Mouse (Mus musculus) midbrain, embryonic 14.5 days (tissue): Measurements from ENCODE around the gene Apbb1. TPM values are rescaled to one million over a fixed set of nuclear protein-coding genes. Genes with fewer than 3 reads are reported as not detected.

Experiments
- ATAC-seq: fragments of 200-750 bp; cut with Nextera tagmentation; 2 replicates; pipeline ENCODE4 v1.8.0; 2017; ENCODE audit warnings: moderate number of reproducible peaks, moderate library complexity; ENCODE audit not compliant: low FRiP score, low TSS enrichment
- DNase-seq: peaks from one replicate; pipeline ENCODE4 v3.0.0-alpha.2; 2015
- H3K27ac ChIP-seq: fragments of 300-500 bp; sonication (generic); replicated peaks from 2 replicates; pipeline ENCODE4 v1.5.1; 2014; ENCODE audit warnings: mild to moderate bottlenecking, low read depth, low read length, moderate library complexity
- H3K27me3 ChIP-seq: fragments of 300-500 bp; sonication (generic); 2 replicates; pipeline ENCODE4 v1.6.1; 2014; ENCODE audit warnings: low read length, control low read depth, mixed read lengths; ENCODE audit not compliant: control insufficient read depth, insufficient read depth
- H3K36me3 ChIP-seq: fragments of 300-500 bp; sonication (generic); 2 replicates; pipeline ENCODE4 v1.6.1; 2014; ENCODE audit warnings: low read length, control low read depth; ENCODE audit not compliant: control insufficient read depth, insufficient read depth
- H3K4me1 ChIP-seq: fragments of 300-500 bp; sonication (generic); 2 replicates; pipeline ENCODE4 v1.6.1; 2014; ENCODE audit warnings: mild to moderate bottlenecking, antibody characterized with exemption, low read length, control low read depth; ENCODE audit not compliant: control insufficient read depth, insufficient read depth
- H3K4me2 ChIP-seq: fragments of 300-500 bp; sonication (generic); 2 replicates; pipeline ENCODE4 v1.6.1; 2014; ENCODE audit warnings: mild to moderate bottlenecking, low read length, moderate library complexity
- H3K4me3 ChIP-seq: fragments of 300-500 bp; sonication (generic); replicated peaks from 2 replicates; pipeline ENCODE4 v1.5.1; 2014; ENCODE audit warnings: low read depth, low read length
- H3K9ac ChIP-seq: fragments of 300-500 bp; sonication (generic); replicated peaks from 2 replicates; pipeline ENCODE4 v1.6.1; 2014; ENCODE audit warnings: mild to moderate bottlenecking, low read length, moderate library complexity
- H3K9me3 ChIP-seq: fragments of 300-500 bp; sonication (generic); 2 replicates; pipeline ENCODE4 v1.6.1; 2016; ENCODE audit warnings: low read length, control low read depth, mixed read lengths; ENCODE audit not compliant: control insufficient read depth
- WGBS: fragments of 180-500 bp; shearing (Covaris S2); extraction: QIAGEN DNeasy Blood & Tissue Kit; methylation state at CpG from one replicate; pipeline ENCODE4 v1.1.7; 2014; 5-methylcytosine and 5-hydroxymethylcytosine counted together
- polyA plus RNA-seq: library from polyadenylated mRNA; unstranded; fragments of >200 nt; fragmentation: Nextera tagmentation; extraction: Ambion mirVana; gene quantifications from 2 replicates; pipeline ENCODE4 v1.2.1, GENCODE M21; 2014

The Apbb1 gene
- polyA plus RNA-seq, 1 experiment from 2014 or later = 227 TPM

- no peak overlapping the region for H3K27ac ChIP-seq
- no peaks in the 10 kb centered on the region for H3K9me3 ChIP-seq
- 78% methylated on average over 2 of the region's 2 CpGs for WGBS
- H3K4me3 ChIP-seq = no peak overlapping the region
- no peaks in the 10 kb centered on the region for H3K27me3 ChIP-seq
- DNase-seq (no peak), ATAC-seq (no peak)
- H3K9ac ChIP-seq = no peak overlapping the region
- H3K36me3 ChIP-seq = no peaks in the 10 kb centered on the region
- peaks cover 7% of the 10 kb centered on the region; the same call in 1 of the 2 replicates for H3K4me1 ChIP-seq
- no peak overlapping the region for H3K4me2 ChIP-seq
These were observed 61.7 kb downstream of the Apbb1 start for GRCm38 (mm10) chr7:105519771-105520170.

GRCm38 (mm10) chr7:105519336-105519735 lies 62.1 kb downstream of the Apbb1 start:
- no peaks in the 10 kb centered on the region for H3K9me3 ChIP-seq
- peaks cover 8% of the 10 kb centered on the region; the same call in 1 of the 2 replicates for H3K4me1 ChIP-seq
- 69% methylated on average over 11 of the region's 11 CpGs for WGBS
- H3K9ac ChIP-seq = no peak overlapping the region
- H3K27ac ChIP-seq = no peak overlapping the region
- no peaks in the 10 kb centered on the region for H3K36me3 ChIP-seq
- H3K4me3 ChIP-seq = no peak overlapping the region
- ATAC-seq = no peak
- DNase-seq = no peak
- no peak overlapping the region for H3K4me2 ChIP-seq
- H3K27me3 ChIP-seq = no peaks in the 10 kb centered on the region

- H3K27ac ChIP-seq = no peak overlapping the region
- 9% methylated on average over 9 of the region's 9 CpGs for WGBS
- peak; percentile 29 for DNase-seq
- no peak overlapping the region for H3K9ac ChIP-seq
- H3K27me3 ChIP-seq = no peaks in the 10 kb centered on the region
- no peak overlapping the region for H3K4me3 ChIP-seq
- peaks cover 8% of the 10 kb centered on the region; the same call in 1 of the 2 replicates for H3K4me1 ChIP-seq
- H3K36me3 ChIP-seq = no peaks in the 10 kb centered on the region
- ATAC-seq = no peak; the same call in 1 of the 2 replicates
- H3K9me3 ChIP-seq = no peaks in the 10 kb centered on the region
- H3K4me2 ChIP-seq = no peak overlapping the region
These were observed 64.6 kb downstream of the Apbb1 start for GRCm38 (mm10) chr7:105516669-105517360.

GRCm38 (mm10) chr7:105515178-105515577 lies 66.3 kb downstream of the Apbb1 start:
- Histone ChIP-seq H3K4me1 (peaks cover 8% of the 10 kb centered on the region; the same call in 1 of the 2 replicates), H3K4me3 (no peak overlapping the region), H3K27me3 (no peaks in the 10 kb centered on the region), H3K4me2 (no peak overlapping the region), H3K27ac (no peak overlapping the region), H3K9ac (no peak overlapping the region), H3K9me3 (no peaks in the 10 kb centered on the region), H3K36me3 (no peaks in the 10 kb centered on the region)
- DNase-seq = peak; percentile 87
- peak; percentile 28 for ATAC-seq
- 9% methylated on average over 5 of the region's 5 CpGs for WGBS

GRCm38 (mm10) chr7:105514561-105514960 lies 66.9 kb downstream of the Apbb1 start:
- ATAC-seq = peak; percentile 7; the same call in 1 of the 2 replicates
- WGBS = 66% methylated on average over 5 of the region's 5 CpGs
- Histone ChIP-seq H3K27me3 (no peaks in the 10 kb centered on the region), H3K9me3 (no peaks in the 10 kb centered on the region), H3K36me3 (no peaks in the 10 kb centered on the region), H3K4me2 (no peak overlapping the region), H3K4me3 (no peak overlapping the region), H3K9ac (no peak overlapping the region), H3K27ac (no peak overlapping the region), H3K4me1 (peaks cover 8% of the 10 kb centered on the region; the same call in 1 of the 2 replicates)
- no peak for DNase-seq

- WGBS = 52% methylated on average over 5 of the region's 5 CpGs
- no peak overlapping the region for H3K4me2 ChIP-seq
- H3K4me3 ChIP-seq = no peak overlapping the region
- 0 out of 2 replicates have a peak overlapping the region, but pooled peaks have one; percentile 6 for H3K9ac ChIP-seq
- H3K4me1 ChIP-seq = peaks cover 8% of the 10 kb centered on the region; the same call in 1 of the 2 replicates
- no peaks in the 10 kb centered on the region for H3K27me3 ChIP-seq
- H3K27ac ChIP-seq = peak overlapping the region; percentile 45
- H3K9me3 ChIP-seq = no peaks in the 10 kb centered on the region
- no peaks in the 10 kb centered on the region for H3K36me3 ChIP-seq
- ATAC-seq = peak; percentile 51; the same call in 1 of the 2 replicates
- DNase-seq = peak; percentile 75
These were observed 67.6 kb downstream of the Apbb1 start for GRCm38 (mm10) chr7:105513845-105514291.

GRCm38 (mm10) chr7:105510143-105510542 lies 71.3 kb downstream of the Apbb1 start:
- Histone ChIP-seq H3K36me3 (no peaks in the 10 kb centered on the region), H3K4me1 (peaks cover 4% of the 10 kb centered on the region; the same call in 1 of the 2 replicates), H3K27ac (no peak overlapping the region), H3K9ac (no peak overlapping the region), H3K27me3 (no peaks in the 10 kb centered on the region), H3K4me3 (no peak overlapping the region), H3K9me3 (no peaks in the 10 kb centered on the region), H3K4me2 (no peak overlapping the region)
- no peak for ATAC-seq
- no peak for DNase-seq
- 88% methylated on average over 5 of the region's 5 CpGs for WGBS
